Mouse (Mus musculus): ENCODE measurements around the gene Taf13. TPM values are rescaled to one million over a fixed set of nuclear protein-coding genes. Genes with fewer than 3 reads are reported as not detected.
A peak's percentile ranks its signal among the peaks of the same experiment; 100 is the strongest.

Taf13 gene
- polyA plus RNA-seq, 1 experiment = 1.3 TPM

DNA sequence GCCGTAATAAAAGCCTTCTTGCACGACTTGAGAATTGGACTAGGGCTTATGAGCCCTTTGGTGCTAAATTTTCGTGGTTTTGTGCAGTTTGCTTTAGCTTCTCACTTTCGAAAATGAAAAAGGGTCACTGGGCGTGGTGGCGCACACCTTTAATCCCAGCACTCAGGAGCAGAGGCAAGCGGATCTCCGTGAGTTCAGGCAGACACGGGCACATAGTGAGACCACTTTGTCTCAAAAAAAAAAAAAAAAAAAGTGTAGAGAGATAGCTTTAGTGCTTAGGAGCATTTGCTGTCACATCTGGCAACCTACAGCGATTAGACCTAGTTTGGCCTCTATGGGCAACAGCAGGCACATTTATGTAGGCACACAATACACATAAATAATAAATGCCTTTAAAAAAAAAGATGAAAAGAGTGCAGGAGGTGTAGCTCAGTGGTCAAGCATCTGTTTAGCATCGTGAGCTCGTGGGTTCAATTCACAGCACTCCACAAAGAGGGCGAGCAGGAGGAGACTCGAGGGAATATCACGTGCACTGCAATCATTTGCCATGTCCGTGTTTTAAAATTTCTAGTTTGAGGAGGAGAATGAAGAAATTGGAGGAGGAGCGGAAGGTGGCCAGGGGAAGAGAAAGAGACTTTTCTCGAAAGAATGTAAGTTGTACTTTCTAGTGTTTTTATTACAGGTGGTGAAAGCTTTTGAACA is 962 bp downstream of the Taf13 start:
- H3K4me1 ChIP-seq (ENCODE audit: control insufficient read depth, insufficient read depth, insufficient read length) = peaks cover 7% of the 10 kb centered on the region
- TF ChIP-seq CTCF (IDR thresholded peaks at IDR 0.05; ENCODE audit: extremely low read depth, insufficient read depth, insufficient read length, insufficient replicate concordance) (no peak), POLR2A (IDR thresholded peaks at IDR 0.05; ENCODE audit: low read depth, low read length) (no peak)
- H3K27me3 ChIP-seq (ENCODE audit: control insufficient read depth, insufficient read depth, low read length) = no peaks in the 10 kb centered on the region; the same call in 1 of the 2 replicates
- peak overlapping the region; percentile 83 for H3K4me3 ChIP-seq (ENCODE audit: extremely low read depth, insufficient read depth, insufficient read length)
- 34% methylated on average over 18 of the region's 18 CpGs for WGBS
- H3K27ac ChIP-seq (ENCODE audit: insufficient read depth, low read length) = no peak overlapping the region
- H3K36me3 ChIP-seq (ENCODE audit: control insufficient read depth, insufficient read depth, low read length) = no peaks in the 10 kb centered on the region
- DNase-seq (ENCODE audit: low read depth in 1 of 2, low spot score in 2 of 2) = no peak

DNA sequence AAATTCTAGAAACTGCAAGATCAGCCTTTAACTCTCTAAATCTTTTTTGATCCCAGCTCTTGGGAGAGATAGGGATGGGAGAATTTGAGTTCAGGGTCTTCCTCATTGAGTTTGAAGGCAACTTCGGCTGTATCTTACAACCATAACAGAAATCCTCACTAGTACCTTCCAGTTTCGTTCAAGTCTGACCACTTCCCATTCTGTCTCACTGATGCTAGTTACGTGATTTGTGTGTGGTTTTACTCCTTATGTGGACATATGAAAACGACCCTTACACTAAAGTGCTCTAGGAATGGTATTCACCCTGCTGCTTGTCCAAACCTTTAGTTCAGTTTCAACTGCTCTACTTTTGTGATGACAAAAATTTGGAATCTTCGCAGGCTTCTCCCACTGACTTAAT is 2.5 kb downstream of the Taf13 start:
- 42% methylated on average over 5 of the region's 5 CpGs for WGBS
- H3K27me3 ChIP-seq (ENCODE audit: control insufficient read depth, insufficient read depth, low read length) = no peaks in the 10 kb centered on the region

DNA sequence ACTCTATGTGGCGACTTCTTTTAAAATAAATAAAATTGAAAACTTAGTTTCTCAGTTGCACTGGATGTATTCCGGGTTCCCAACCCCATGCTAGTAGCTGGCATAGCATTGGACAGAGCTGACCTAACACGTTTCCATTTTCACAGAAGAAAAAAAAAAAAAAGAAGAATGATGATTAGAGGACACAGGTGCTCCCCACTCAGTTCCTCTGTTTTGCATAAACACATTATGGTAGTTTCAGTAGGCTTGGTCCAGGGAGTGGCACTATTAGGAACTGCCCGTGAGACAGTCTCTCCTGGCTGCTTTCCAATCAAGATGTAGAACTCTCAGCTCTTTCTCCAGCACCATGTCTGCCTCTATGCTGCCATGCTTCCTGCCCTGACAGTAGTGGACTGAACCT is 13.1 kb downstream of the Taf13 start:
- WGBS = 66% methylated on average over 4 of the region's 4 CpGs
- H3K27me3 ChIP-seq (ENCODE audit: control insufficient read depth, insufficient read depth, low read length) = no peaks in the 10 kb centered on the region
- no peak overlapping the region for H3K27ac ChIP-seq (ENCODE audit: insufficient read depth, low read length)
- H3K4me3 ChIP-seq (ENCODE audit: extremely low read depth, insufficient read depth, insufficient read length) = no peak overlapping the region
- H3K4me1 ChIP-seq (ENCODE audit: control insufficient read depth, insufficient read depth, insufficient read length) = peaks cover 8% of the 10 kb centered on the region; the same call in 1 of the 2 replicates
- DNase-seq (ENCODE audit: low read depth in 1 of 2, low spot score in 2 of 2) = no peak
- TF ChIP-seq CTCF (IDR thresholded peaks at IDR 0.05; ENCODE audit: extremely low read depth, insufficient read depth, insufficient read length, insufficient replicate concordance) (no peak), POLR2A (IDR thresholded peaks at IDR 0.05; ENCODE audit: low read depth, low read length) (no peak)
- no peaks in the 10 kb centered on the region for H3K36me3 ChIP-seq (ENCODE audit: control insufficient read depth, insufficient read depth, low read length)

More for the DNA sequence above, 2.5 kb downstream of the Taf13 start:
- no peak for TF ChIP-seq CTCF (IDR thresholded peaks at IDR 0.05; ENCODE audit: extremely low read depth, insufficient read depth, insufficient read length, insufficient replicate concordance)
- Histone ChIP-seq H3K4me3 (ENCODE audit: extremely low read depth, insufficient read depth, insufficient read length) (no peak overlapping the region), H3K27ac (ENCODE audit: insufficient read depth, low read length) (no peak overlapping the region), H3K36me3 (ENCODE audit: control insufficient read depth, insufficient read depth, low read length) (no peaks in the 10 kb centered on the region), H3K4me1 (ENCODE audit: control insufficient read depth, insufficient read depth, insufficient read length) (peaks cover 7% of the 10 kb centered on the region)
- DNase-seq (ENCODE audit: low read depth in 1 of 2, low spot score in 2 of 2) = no peak

DNA sequence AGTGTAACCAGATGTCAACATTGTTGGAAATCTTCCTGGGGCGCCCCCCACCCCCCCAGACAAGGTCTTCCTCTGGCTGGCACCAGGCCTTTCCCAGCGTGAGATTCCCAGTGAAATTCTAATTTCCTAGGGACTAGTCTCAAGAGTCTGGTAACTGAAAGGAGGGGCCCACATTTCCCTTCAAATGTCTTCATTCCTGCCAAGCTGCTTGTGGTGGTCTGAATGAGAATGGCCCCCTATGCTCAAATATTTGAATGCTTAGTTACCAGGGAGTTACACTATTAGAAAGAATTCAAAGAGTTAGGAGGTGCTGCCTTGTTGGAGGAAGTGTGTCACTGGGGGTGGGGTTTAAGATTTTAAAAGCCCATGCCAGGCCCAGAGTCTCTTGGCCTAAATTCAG is 16.9 kb downstream of the Taf13 start:
- Histone ChIP-seq H3K4me1 (ENCODE audit: control insufficient read depth, insufficient read depth, insufficient read length) (peaks cover 14% of the 10 kb centered on the region), H3K27ac (ENCODE audit: insufficient read depth, low read length) (no peak overlapping the region), H3K36me3 (ENCODE audit: control insufficient read depth, insufficient read depth, low read length) (no peaks in the 10 kb centered on the region), H3K27me3 (ENCODE audit: control insufficient read depth, insufficient read depth, low read length) (no peaks in the 10 kb centered on the region), H3K4me3 (ENCODE audit: extremely low read depth, insufficient read depth, insufficient read length) (no peak overlapping the region)
- TF ChIP-seq CTCF (IDR thresholded peaks at IDR 0.05; ENCODE audit: extremely low read depth, insufficient read depth, insufficient read length, insufficient replicate concordance) (no peak), POLR2A (IDR thresholded peaks at IDR 0.05; ENCODE audit: low read depth, low read length) (no peak)
- no peak for DNase-seq (ENCODE audit: low read depth in 1 of 2, low spot score in 2 of 2)
- 77% methylated on average over 2 of the region's 2 CpGs for WGBS

DNA sequence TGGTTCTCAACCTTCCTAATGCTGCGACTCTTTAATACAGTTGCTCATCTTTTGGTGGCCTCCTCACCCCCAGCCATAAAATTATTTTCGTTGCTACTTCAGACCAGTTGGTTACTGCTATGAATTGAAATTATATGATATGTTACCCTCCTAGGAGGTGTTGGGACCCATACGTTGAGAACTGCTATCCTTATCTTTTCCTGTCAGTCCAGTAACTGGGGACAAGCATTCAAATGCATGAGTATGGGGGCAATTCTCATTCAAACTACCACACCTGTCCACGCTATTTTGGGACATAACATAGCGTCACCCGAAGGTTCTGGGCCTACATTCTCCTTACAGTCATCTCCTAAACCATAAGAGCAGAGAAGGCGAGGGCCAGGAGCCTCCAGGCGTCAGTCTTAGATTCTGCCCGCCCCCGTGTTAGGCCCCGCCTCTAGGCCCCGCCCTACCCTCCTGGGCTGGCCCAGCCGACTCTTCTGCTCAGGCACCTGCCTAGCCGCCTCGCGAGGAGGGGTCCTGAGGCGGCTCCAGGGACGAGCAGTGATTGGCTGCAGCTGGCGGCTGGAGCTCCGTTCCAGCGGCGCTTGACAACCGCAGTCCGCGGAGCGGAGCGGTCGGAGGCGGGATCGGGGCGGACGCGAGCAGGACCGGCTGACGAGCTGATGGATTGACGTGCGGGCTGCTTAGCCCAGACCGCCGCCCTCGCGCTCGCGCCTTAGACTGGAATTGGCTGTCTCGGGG is 19.5 kb downstream of the Taf13 start, which contains the start of gene Wdr47:
Wdr47 (plus strand) TSS at position 494 of the 744 bp plus-strand sequence.
- peaks cover 5% of the 10 kb centered on the region for H3K4me1 ChIP-seq (ENCODE audit: control insufficient read depth, insufficient read depth, insufficient read length)
- peak within 1 kb of the TSS; percentile 60 for H3K27ac ChIP-seq (ENCODE audit: insufficient read depth, low read length)
- H3K27me3 ChIP-seq (ENCODE audit: control insufficient read depth, insufficient read depth, low read length) = no peaks in the 10 kb centered on the region
- TF ChIP-seq POLR2A (IDR thresholded peaks at IDR 0.05; ENCODE audit: low read depth, low read length) = peak; percentile 11; the same call in 1 of the 2 replicates
- no peak for TF ChIP-seq CTCF (IDR thresholded peaks at IDR 0.05; ENCODE audit: extremely low read depth, insufficient read depth, insufficient read length, insufficient replicate concordance)
- no peaks in the 10 kb centered on the region for H3K36me3 ChIP-seq (ENCODE audit: control insufficient read depth, insufficient read depth, low read length)
- WGBS = 4% methylated on average over 44 of the region's 44 CpGs
- peak; percentile 87 to 98 for DNase-seq (ENCODE audit: low read depth in 1 of 2, low spot score in 2 of 2)
- H3K4me3 ChIP-seq (ENCODE audit: extremely low read depth, insufficient read depth, insufficient read length) = peak within 1 kb of the TSS; percentile 84

DNA sequence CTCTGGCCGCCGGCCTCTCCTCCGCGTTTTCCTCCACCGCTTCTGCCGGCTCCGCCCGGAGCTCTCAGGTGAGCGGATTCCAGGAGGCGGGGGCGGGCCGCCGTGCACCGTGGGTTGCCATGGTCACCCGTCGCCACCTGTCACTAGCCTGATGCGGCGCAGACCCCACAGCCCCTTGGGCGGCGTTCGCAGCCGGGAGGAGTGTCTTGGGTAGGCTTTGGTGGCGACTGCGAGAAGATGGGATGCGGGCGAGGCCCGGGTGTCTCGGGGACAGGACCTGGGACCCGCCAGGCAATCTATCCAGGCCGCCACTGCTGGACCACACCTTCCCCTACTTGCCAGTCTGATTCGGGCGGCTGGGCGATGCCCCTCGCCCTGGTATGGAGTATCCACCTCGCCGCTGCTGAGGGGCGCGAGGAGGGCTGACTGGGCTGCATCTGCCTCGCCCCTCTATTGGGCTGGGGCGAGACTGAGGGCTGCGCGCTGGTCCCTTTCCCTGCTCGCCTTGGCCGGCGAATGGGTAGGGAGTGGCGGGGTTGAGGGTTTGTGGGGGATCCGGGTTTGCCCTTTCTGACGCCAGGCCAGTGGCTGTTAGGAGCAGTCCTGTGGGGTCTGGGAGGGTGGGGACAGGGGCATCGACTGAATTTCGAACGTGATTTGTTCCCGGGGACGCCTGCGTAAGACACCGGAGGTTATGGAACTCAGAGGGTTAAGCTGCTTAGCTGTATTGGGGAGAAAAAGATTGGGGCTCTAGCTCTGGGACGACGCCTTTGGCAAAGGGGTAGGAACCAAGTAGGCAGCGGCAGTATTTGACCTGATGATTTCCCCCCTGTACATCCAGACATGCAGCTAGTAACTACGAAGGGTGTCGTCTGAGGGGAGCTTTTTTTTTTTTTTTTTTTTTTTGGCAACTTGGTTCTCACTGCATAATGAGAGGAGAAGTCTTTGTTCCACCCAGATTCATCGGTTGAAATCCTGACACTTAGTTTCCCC is 20.3 kb downstream of the Taf13 start:
- no peak for DNase-seq (ENCODE audit: low read depth in 1 of 2, low spot score in 2 of 2)
- under 1% methylated on average over 61 of the region's 61 CpGs for WGBS
- no peak for TF ChIP-seq CTCF (IDR thresholded peaks at IDR 0.05; ENCODE audit: extremely low read depth, insufficient read depth, insufficient read length, insufficient replicate concordance)
- no peak for TF ChIP-seq POLR2A (IDR thresholded peaks at IDR 0.05; ENCODE audit: low read depth, low read length)
- Histone ChIP-seq H3K27ac (ENCODE audit: insufficient read depth, low read length) (peak overlapping the region; percentile 60), H3K4me1 (ENCODE audit: control insufficient read depth, insufficient read depth, insufficient read length) (peaks cover 5% of the 10 kb centered on the region), H3K4me3 (ENCODE audit: extremely low read depth, insufficient read depth, insufficient read length) (peak overlapping the region; percentile 84), H3K36me3 (ENCODE audit: control insufficient read depth, insufficient read depth, low read length) (no peaks in the 10 kb centered on the region), H3K27me3 (ENCODE audit: control insufficient read depth, insufficient read depth, low read length) (no peaks in the 10 kb centered on the region)
